Mouse (Mus musculus) neural tube, embryonic 13.5 days (tissue): ENCODE measurements around the gene Plaur. TPM values are rescaled to one million over a fixed set of nuclear protein-coding genes. Genes with fewer than 3 reads are reported as not detected.

Experiments used
- ATAC-seq: fragments of 200-750 bp; cut with Nextera tagmentation; 2 replicates; pipeline ENCODE4 v1.8.0; 2017; ENCODE audit warnings: low read depth, mild to moderate bottlenecking, moderate TSS enrichment, moderate library complexity
- H3K27ac ChIP-seq: fragments of 300-500 bp; sonication (generic); replicated peaks from 2 replicates; pipeline ENCODE4 v1.5.1; 2015; ENCODE audit warnings: moderate library complexity, mild to moderate bottlenecking, inconsistent platforms
- H3K27me3 ChIP-seq: fragments of 300-500 bp; sonication (generic); 2 replicates; pipeline ENCODE4 v1.6.1; 2015; ENCODE audit warnings: mild to moderate bottlenecking, inconsistent platforms
- H3K36me3 ChIP-seq: fragments of 300-500 bp; sonication (generic); 2 replicates; pipeline ENCODE4 v1.6.1; 2015; ENCODE audit warnings: mild to moderate bottlenecking, inconsistent platforms
- H3K4me1 ChIP-seq: fragments of 300-500 bp; sonication (generic); replicated peaks from 2 replicates; pipeline ENCODE4 v1.6.1; 2015; ENCODE audit warnings: inconsistent platforms
- H3K4me2 ChIP-seq: fragments of 300-500 bp; sonication (generic); 2 replicates; pipeline ENCODE4 v1.6.1; 2015; ENCODE audit warnings: inconsistent platforms, mild to moderate bottlenecking, moderate library complexity
- H3K4me3 ChIP-seq: fragments of 300-500 bp; sonication (generic); 2 replicates; pipeline ENCODE4 v1.5.1; 2015; ENCODE audit warnings: mild to moderate bottlenecking, inconsistent platforms
- H3K9ac ChIP-seq: fragments of 300-500 bp; sonication (generic); 2 replicates; pipeline ENCODE4 v1.6.1; 2015; ENCODE audit warnings: moderate library complexity, mild to moderate bottlenecking, inconsistent platforms
- H3K9me3 ChIP-seq: fragments of 300-500 bp; sonication (generic); 2 replicates; pipeline ENCODE4 v1.6.1; 2016; ENCODE audit warnings: inconsistent platforms
- WGBS: fragments of 180-500 bp; shearing (Covaris S2); methylation state at CpG from one replicate; pipeline ENCODE4 v1.1.7; 2015; 5-methylcytosine and 5-hydroxymethylcytosine counted together
- polyA plus RNA-seq: library from polyadenylated mRNA; unstranded; fragments of >200 nt; fragmentation: Nextera tagmentation; extraction: Ambion mirVana; gene quantifications from 2 replicates; pipeline ENCODE4 v1.2.1, GENCODE M21; 2015

Plaur gene
- polyA plus RNA-seq, 1 experiment from 2014 or later, result 1.3 TPM

- ATAC-seq, result no peak
- no peak overlapping the region for H3K4me2 ChIP-seq
- 64% methylated on average over 5 of the region's 5 CpGs for WGBS
- no peak overlapping the region for H3K27ac ChIP-seq
- H3K4me3 ChIP-seq, result no peak overlapping the region
- H3K27me3 ChIP-seq, result no peaks in the 10 kb centered on the region
- H3K9ac ChIP-seq, result no peak overlapping the region
- peaks cover 11% of the 10 kb centered on the region for H3K36me3 ChIP-seq
- H3K4me1 ChIP-seq, result 0 out of 2 replicates have a peak, but pooled peaks cover 1% of the 10 kb centered on the region
- H3K9me3 ChIP-seq, result no peaks in the 10 kb centered on the region
Measured at GRCm38 (mm10) chr7:24522805-24523204, 60.5 kb downstream of the Plaur start.

- ATAC-seq, result no peak
- H3K9ac ChIP-seq, result no peak overlapping the region
- no peak overlapping the region for H3K27ac ChIP-seq
- peaks cover 6% of the 10 kb centered on the region for H3K36me3 ChIP-seq
- H3K27me3 ChIP-seq, result no peaks in the 10 kb centered on the region
- no peak overlapping the region for H3K4me3 ChIP-seq
- no peaks in the 10 kb centered on the region for H3K9me3 ChIP-seq
- no peaks in the 10 kb centered on the region for H3K4me1 ChIP-seq
- WGBS, result 91% methylated on average over 6 of the region's 6 CpGs
- H3K4me2 ChIP-seq, result no peak overlapping the region
Measured at GRCm38 (mm10) chr7:24523723-24524122, 61.4 kb downstream of the Plaur start.

GRCm38 (mm10) chr7:24524978-24525377 lies 62.7 kb downstream of the Plaur start:
- no peak overlapping the region for H3K4me3 ChIP-seq
- 86% methylated on average over 6 of the region's 6 CpGs for WGBS
- no peaks in the 10 kb centered on the region for H3K27me3 ChIP-seq

More at GRCm38 (mm10) chr7:24524978-24525377, 62.7 kb downstream of the Plaur start:
- no peaks in the 10 kb centered on the region for H3K9me3 ChIP-seq
- H3K4me2 ChIP-seq, result no peak overlapping the region
- H3K4me1 ChIP-seq, result peaks cover 11% of the 10 kb centered on the region
- H3K36me3 ChIP-seq, result peaks cover 4% of the 10 kb centered on the region; the same call in 1 of the 2 replicates
- no peak overlapping the region for H3K27ac ChIP-seq
- H3K9ac ChIP-seq, result no peak overlapping the region
- ATAC-seq, result no peak

Other genes with a start within 250 kb of the Plaur start
- 4.4 TPM in 2 replicates for gene Zfp109, start 224.9 kb upstream of the Plaur start, polyA plus RNA-seq
- 4.9 and 5.5 TPM in 2 replicates for gene Zfp108, start 207.7 kb upstream of the Plaur start, polyA plus RNA-seq
- 6.9 and 7.6 TPM in 2 replicates for gene Zfp93, start 192.1 kb upstream of the Plaur start, polyA plus RNA-seq
- 39.8 and 49.2 TPM in 2 replicates for gene Zfp61, start 161.3 kb upstream of the Plaur start, polyA plus RNA-seq
- 18.2 and 19.2 TPM in 2 replicates for gene Zfp94, start 145.8 kb upstream of the Plaur start, polyA plus RNA-seq
- gene Tescl, start 128.5 kb upstream of the Plaur start, polyA plus RNA-seq, result 0.31 TPM in 1 of 2 replicates, not detected in the other
- not detected in 2 replicates for gene Lypd5, start 113.3 kb upstream of the Plaur start, polyA plus RNA-seq
- 2.1 and 2.2 TPM in 2 replicates for gene Kcnn4, start 92.2 kb upstream of the Plaur start, polyA plus RNA-seq
- 36.2 and 37.7 TPM in 2 replicates for gene Smg9, start 62.9 kb upstream of the Plaur start, polyA plus RNA-seq
- not detected in 2 replicates for gene Irgc1, start 10.2 kb upstream of the Plaur start, polyA plus RNA-seq
- 56.3 and 71.3 TPM in 2 replicates for gene Cadm4, start 19.5 kb downstream of the Plaur start, polyA plus RNA-seq
- gene Zfp428, start 44.5 kb downstream of the Plaur start, polyA plus RNA-seq, result 243 and 251 TPM in 2 replicates
- gene AC161166.1, start 50.0 kb downstream of the Plaur start, polyA plus RNA-seq, result 1.1 and 1.5 TPM in 2 replicates
- gene Irgq, start 68.2 kb downstream of the Plaur start, polyA plus RNA-seq, result 20.9 and 21.2 TPM in 2 replicates
- gene Pinlyp, start 83.6 kb downstream of the Plaur start, polyA plus RNA-seq, result not detected in 2 replicates
- 66.3 and 79.2 TPM in 2 replicates for gene Xrcc1, start 83.8 kb downstream of the Plaur start, polyA plus RNA-seq
- gene Ethe1, start 125.1 kb downstream of the Plaur start, polyA plus RNA-seq, result 18.1 and 21.9 TPM in 2 replicates
- gene Zfp575, start 125.2 kb downstream of the Plaur start, polyA plus RNA-seq, result 7.7 and 8.4 TPM in 2 replicates
- not detected in 2 replicates for gene Phldb3, start 148.3 kb downstream of the Plaur start, polyA plus RNA-seq
- gene Lypd3, start 174.1 kb downstream of the Plaur start, polyA plus RNA-seq, result 0.22 and 0.23 TPM in 2 replicates
- gene Tex101, start 214.2 kb downstream of the Plaur start, polyA plus RNA-seq, result not detected in 2 replicates
- not detected in 2 replicates for gene BC049730, start 246.8 kb downstream of the Plaur start, polyA plus RNA-seq